Mouse (Mus musculus) stomach, postnatal 0 days (tissue): ENCODE measurements around the gene Klhl42.
A peak's percentile ranks its signal among the peaks of the same experiment; 100 is the strongest.

Source experiments
- CTCF ChIP-seq: IDR thresholded peaks from 2 replicates; pipeline ENCODE4 v1.5.1; 2016; ENCODE audit warnings: antibody characterized with exemption, low read depth, mild to moderate bottlenecking, moderate library complexity
- EP300 ChIP-seq: optimal IDR thresholded peaks from 2 replicates; pipeline ENCODE3; 2016; ENCODE audit warnings: antibody characterized with exemption

- TF ChIP-seq CTCF (peak; percentile 65), EP300 (no peak)
Observed at GRCm38 (mm10) chr6:147102293-147102692, 11.1 kb downstream of the Klhl42 start.
